Mouse (Mus musculus): ENCODE measurements at regions not wholly inside any gene's neighbourhood (a gene's known extent, or its start where the extent isn't known, plus 50 kb on each side); places are given as distances from the start of the nearest gene placed in this dataset.

GRCm38 (mm10) chr2:101021515-101021914, 603.0 kb upstream of the Rag2 start:
- H3K9me3 ChIP-seq (ENCODE audit: control insufficient read depth, low read depth, low read length), result no peaks in the 10 kb centered on the region
- 78% methylated on average over 2 of the region's 2 CpGs for WGBS
- ATAC-seq (ENCODE audit: insufficient number of reproducible peaks, insufficient read depth, low FRiP score, low read depth), result no peak

DNA sequence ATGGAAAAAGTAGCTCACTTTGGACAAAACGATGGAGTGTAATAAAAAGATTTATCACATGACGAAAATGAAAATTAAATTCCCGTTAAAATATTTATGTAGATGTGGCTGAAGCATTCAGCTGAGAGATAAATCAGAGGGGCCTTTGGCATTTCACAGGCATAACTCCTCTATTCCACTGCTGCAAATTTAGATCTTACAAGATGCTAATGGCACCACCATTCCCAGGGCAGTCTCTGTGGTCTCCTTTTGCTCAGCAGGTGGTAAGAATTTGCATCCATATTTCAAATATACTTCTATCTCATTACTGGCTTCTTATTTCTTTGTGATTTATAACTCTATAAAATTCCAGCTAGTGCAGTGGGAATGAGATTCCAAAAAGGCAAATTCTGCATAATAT, 581.5 kb upstream of the Rag2 start:
- H3K9me3 ChIP-seq (ENCODE audit: control insufficient read depth, low read depth, low read length), result no peaks in the 10 kb centered on the region
- H3K4me2 ChIP-seq (replicated peaks; ENCODE audit: low read depth, low read length), result no peak overlapping the region
- no peaks in the 10 kb centered on the region for H3K36me3 ChIP-seq (ENCODE audit: control insufficient read depth, insufficient read depth, low read length)
- H3K27me3 ChIP-seq (ENCODE audit: control insufficient read depth, insufficient read depth, low read length), result no peaks in the 10 kb centered on the region
- no peak overlapping the region for H3K27ac ChIP-seq (ENCODE audit: low read length)
- H3K4me3 ChIP-seq (ENCODE audit: low read depth, low read length), result no peak overlapping the region
- no peaks in the 10 kb centered on the region for H3K4me1 ChIP-seq (ENCODE audit: control insufficient read depth, insufficient read depth, low read length)
- 66% methylated on average over 3 of the region's 3 CpGs for WGBS
- H3K9ac ChIP-seq (replicated peaks; ENCODE audit: low read depth, low read length), result no peak overlapping the region
- ATAC-seq (ENCODE audit: insufficient number of reproducible peaks, insufficient read depth, low FRiP score, low read depth), result no peak

More at GRCm38 (mm10) chr2:101021515-101021914, 603.0 kb upstream of the Rag2 start:
- H3K4me3 ChIP-seq (ENCODE audit: low read depth, low read length), result no peak overlapping the region
- no peak overlapping the region for H3K27ac ChIP-seq (ENCODE audit: low read length)
- H3K36me3 ChIP-seq (ENCODE audit: control insufficient read depth, insufficient read depth, low read length), result no peaks in the 10 kb centered on the region
- no peaks in the 10 kb centered on the region for H3K4me1 ChIP-seq (ENCODE audit: control insufficient read depth, insufficient read depth, low read length)
- H3K9ac ChIP-seq (replicated peaks; ENCODE audit: low read depth, low read length), result no peak overlapping the region
- no peaks in the 10 kb centered on the region for H3K27me3 ChIP-seq (ENCODE audit: control insufficient read depth, insufficient read depth, low read length)
- no peak overlapping the region for H3K4me2 ChIP-seq (replicated peaks; ENCODE audit: low read depth, low read length)

GRCm38 (mm10) chr2:101062939-101063338, 561.6 kb upstream of the Rag2 start:
- H3K4me1 ChIP-seq (ENCODE audit: control insufficient read depth, insufficient read depth, low read length), result no peaks in the 10 kb centered on the region
- no peak overlapping the region for H3K4me2 ChIP-seq (replicated peaks; ENCODE audit: low read depth, low read length)
- no peak overlapping the region for H3K9ac ChIP-seq (replicated peaks; ENCODE audit: low read depth, low read length)
- H3K27me3 ChIP-seq (ENCODE audit: control insufficient read depth, insufficient read depth, low read length), result no peaks in the 10 kb centered on the region
- H3K27ac ChIP-seq (ENCODE audit: low read length), result no peak overlapping the region
- H3K4me3 ChIP-seq (ENCODE audit: low read depth, low read length), result no peak overlapping the region
- H3K9me3 ChIP-seq (ENCODE audit: control insufficient read depth, low read depth, low read length), result no peaks in the 10 kb centered on the region
- 61% methylated on average over 4 of the region's 4 CpGs for WGBS
- no peak for ATAC-seq (ENCODE audit: insufficient number of reproducible peaks, insufficient read depth, low FRiP score, low read depth)
- no peaks in the 10 kb centered on the region for H3K36me3 ChIP-seq (ENCODE audit: control insufficient read depth, insufficient read depth, low read length)

GRCm38 (mm10) chr2:101074990-101075389, 549.5 kb upstream of the Rag2 start:
- no peak overlapping the region for H3K27ac ChIP-seq (ENCODE audit: low read length)
- H3K4me3 ChIP-seq (ENCODE audit: low read depth, low read length), result no peak overlapping the region
- no peaks in the 10 kb centered on the region for H3K36me3 ChIP-seq (ENCODE audit: control insufficient read depth, insufficient read depth, low read length)
- no peak for ATAC-seq (ENCODE audit: insufficient number of reproducible peaks, insufficient read depth, low FRiP score, low read depth)
- H3K9ac ChIP-seq (replicated peaks; ENCODE audit: low read depth, low read length), result no peak overlapping the region
- H3K4me2 ChIP-seq (replicated peaks; ENCODE audit: low read depth, low read length), result no peak overlapping the region
- no peaks in the 10 kb centered on the region for H3K4me1 ChIP-seq (ENCODE audit: control insufficient read depth, insufficient read depth, low read length)
- H3K9me3 ChIP-seq (ENCODE audit: control insufficient read depth, low read depth, low read length), result no peaks in the 10 kb centered on the region
- H3K27me3 ChIP-seq (ENCODE audit: control insufficient read depth, insufficient read depth, low read length), result no peaks in the 10 kb centered on the region

GRCm38 (mm10) chr2:101080231-101080630, 544.3 kb upstream of the Rag2 start:
- ATAC-seq (ENCODE audit: insufficient number of reproducible peaks, insufficient read depth, low FRiP score, low read depth), result no peak
- Histone ChIP-seq H3K4me2 (replicated peaks; ENCODE audit: low read depth, low read length) (no peak overlapping the region), H3K27me3 (ENCODE audit: control insufficient read depth, insufficient read depth, low read length) (no peaks in the 10 kb centered on the region), H3K4me3 (ENCODE audit: low read depth, low read length) (no peak overlapping the region), H3K27ac (ENCODE audit: low read length) (no peak overlapping the region), H3K9me3 (ENCODE audit: control insufficient read depth, low read depth, low read length) (no peaks in the 10 kb centered on the region), H3K36me3 (ENCODE audit: control insufficient read depth, insufficient read depth, low read length) (no peaks in the 10 kb centered on the region), H3K9ac (replicated peaks; ENCODE audit: low read depth, low read length) (no peak overlapping the region), H3K4me1 (ENCODE audit: control insufficient read depth, insufficient read depth, low read length) (no peaks in the 10 kb centered on the region)
- 76% methylated on average over 1 of the region's 1 CpGs for WGBS

- H3K36me3 ChIP-seq (ENCODE audit: control insufficient read depth, insufficient read depth, low read length), result no peaks in the 10 kb centered on the region
- no peak overlapping the region for H3K27ac ChIP-seq (ENCODE audit: low read length)
- H3K4me1 ChIP-seq (ENCODE audit: control insufficient read depth, insufficient read depth, low read length), result no peaks in the 10 kb centered on the region
- H3K27me3 ChIP-seq (ENCODE audit: control insufficient read depth, insufficient read depth, low read length), result no peaks in the 10 kb centered on the region
- no peaks in the 10 kb centered on the region for H3K9me3 ChIP-seq (ENCODE audit: control insufficient read depth, low read depth, low read length)
- no peak overlapping the region for H3K4me3 ChIP-seq (ENCODE audit: low read depth, low read length)
- no peak overlapping the region for H3K4me2 ChIP-seq (replicated peaks; ENCODE audit: low read depth, low read length)
- ATAC-seq (ENCODE audit: insufficient number of reproducible peaks, insufficient read depth, low FRiP score, low read depth), result no peak
- no peak overlapping the region for H3K9ac ChIP-seq (replicated peaks; ENCODE audit: low read depth, low read length)
These were observed 540.7 kb upstream of the Rag2 start for GRCm38 (mm10) chr2:101083813-101084212.

DNA sequence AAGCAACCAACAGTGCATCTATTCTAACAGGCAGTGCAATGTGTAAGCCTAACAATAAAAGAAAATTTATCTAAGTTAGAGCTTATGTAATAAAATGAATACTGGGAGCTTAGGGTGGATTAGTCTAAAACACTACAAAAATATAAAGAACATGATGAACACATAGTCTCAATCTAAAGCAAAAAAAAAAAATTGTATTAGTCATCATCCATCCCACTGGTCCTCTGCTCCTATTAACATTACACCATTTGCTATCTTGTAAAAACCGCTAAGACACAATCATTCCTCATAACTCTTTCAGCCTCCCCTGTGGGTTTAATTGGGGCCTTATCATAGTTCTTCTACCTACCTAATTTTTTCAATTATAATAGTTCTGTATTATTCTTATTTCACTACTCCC, 539.9 kb upstream of the Rag2 start:
- 90% methylated on average over 1 of the region's 1 CpGs for WGBS
- Histone ChIP-seq H3K4me3 (ENCODE audit: low read depth, low read length) (no peak overlapping the region), H3K27me3 (ENCODE audit: control insufficient read depth, insufficient read depth, low read length) (no peaks in the 10 kb centered on the region), H3K27ac (ENCODE audit: low read length) (no peak overlapping the region), H3K9ac (replicated peaks; ENCODE audit: low read depth, low read length) (no peak overlapping the region), H3K9me3 (ENCODE audit: control insufficient read depth, low read depth, low read length) (no peaks in the 10 kb centered on the region), H3K4me2 (replicated peaks; ENCODE audit: low read depth, low read length) (no peak overlapping the region), H3K4me1 (ENCODE audit: control insufficient read depth, insufficient read depth, low read length) (no peaks in the 10 kb centered on the region), H3K36me3 (ENCODE audit: control insufficient read depth, insufficient read depth, low read length) (no peaks in the 10 kb centered on the region)
- no peak for ATAC-seq (ENCODE audit: insufficient number of reproducible peaks, insufficient read depth, low FRiP score, low read depth)

DNA sequence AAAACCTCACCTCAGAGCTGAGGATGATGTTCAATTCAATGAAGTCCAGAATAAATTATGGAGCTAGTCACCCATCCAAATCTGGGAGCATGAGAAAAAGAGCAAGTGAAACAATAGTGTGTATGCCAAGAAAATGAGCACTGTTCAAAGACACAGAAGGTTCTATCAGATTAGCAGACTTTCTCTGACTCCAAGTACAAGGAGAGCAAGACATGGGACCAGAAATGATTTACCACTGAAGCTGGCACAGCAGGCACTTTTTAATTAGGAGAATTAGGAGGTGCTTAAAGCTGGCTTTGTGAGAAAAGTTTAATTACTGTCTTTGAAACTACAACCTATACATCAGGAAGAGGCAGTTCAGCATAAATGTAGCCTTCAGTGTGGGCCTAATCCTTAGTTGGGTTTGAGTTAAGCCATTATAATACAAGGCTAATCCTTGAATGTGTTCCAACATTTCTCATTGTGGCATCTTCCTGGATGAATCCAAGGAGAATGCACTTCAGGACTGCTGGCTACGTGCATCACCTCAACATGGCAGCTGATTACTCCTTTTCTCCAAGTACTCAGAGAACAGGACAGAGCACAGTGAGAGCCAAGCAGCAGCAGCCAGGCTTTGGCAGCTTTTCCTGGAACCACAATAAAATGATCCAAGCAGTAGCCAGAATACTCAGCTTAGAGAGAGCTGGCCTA, 517.2 kb upstream of the Rag2 start:
- 52% methylated on average over 1 of the region's 1 CpGs for WGBS
- Histone ChIP-seq H3K27ac (ENCODE audit: low read length) (no peak overlapping the region), H3K4me3 (ENCODE audit: low read depth, low read length) (no peak overlapping the region), H3K36me3 (ENCODE audit: control insufficient read depth, insufficient read depth, low read length) (no peaks in the 10 kb centered on the region), H3K27me3 (ENCODE audit: control insufficient read depth, insufficient read depth, low read length) (no peaks in the 10 kb centered on the region), H3K9me3 (ENCODE audit: control insufficient read depth, low read depth, low read length) (no peaks in the 10 kb centered on the region), H3K9ac (replicated peaks; ENCODE audit: low read depth, low read length) (no peak overlapping the region), H3K4me1 (ENCODE audit: control insufficient read depth, insufficient read depth, low read length) (no peaks in the 10 kb centered on the region), H3K4me2 (replicated peaks; ENCODE audit: low read depth, low read length) (no peak overlapping the region)
- no peak for ATAC-seq (ENCODE audit: insufficient number of reproducible peaks, insufficient read depth, low FRiP score, low read depth)

DNA sequence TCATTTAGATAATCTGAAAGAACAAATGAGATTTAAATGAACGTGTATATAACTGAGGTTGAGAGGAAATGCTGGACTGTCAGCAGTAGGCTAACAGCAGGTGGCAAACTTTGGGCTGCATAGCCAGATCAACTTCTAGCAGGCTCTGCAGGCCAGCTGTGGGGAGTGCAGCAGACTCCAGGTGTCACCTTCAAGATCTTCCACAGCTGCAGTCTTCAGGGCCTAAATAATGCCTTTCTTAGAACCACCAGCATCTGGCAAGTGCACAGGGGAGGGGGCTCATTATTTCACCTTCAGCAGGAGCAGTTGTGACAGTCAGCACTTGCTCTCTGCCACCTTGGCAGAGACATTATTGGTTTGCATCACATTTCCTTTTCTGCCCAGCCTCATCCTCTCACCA, 487.7 kb upstream of the Rag2 start:
- WGBS, result 30% methylated on average over 1 of the region's 1 CpGs
- no peaks in the 10 kb centered on the region for H3K27me3 ChIP-seq (ENCODE audit: control insufficient read depth, insufficient read depth, low read length)
- H3K4me2 ChIP-seq (replicated peaks; ENCODE audit: low read depth, low read length), result no peak overlapping the region
- no peaks in the 10 kb centered on the region for H3K36me3 ChIP-seq (ENCODE audit: control insufficient read depth, insufficient read depth, low read length)
- no peak overlapping the region for H3K9ac ChIP-seq (replicated peaks; ENCODE audit: low read depth, low read length)
- ATAC-seq (ENCODE audit: insufficient number of reproducible peaks, insufficient read depth, low FRiP score, low read depth), result no peak
- no peaks in the 10 kb centered on the region for H3K9me3 ChIP-seq (ENCODE audit: control insufficient read depth, low read depth, low read length)
- no peak overlapping the region for H3K27ac ChIP-seq (ENCODE audit: low read length)
- no peak overlapping the region for H3K4me3 ChIP-seq (ENCODE audit: low read depth, low read length)
- no peaks in the 10 kb centered on the region for H3K4me1 ChIP-seq (ENCODE audit: control insufficient read depth, insufficient read depth, low read length)
